Mouse (Mus musculus) right cerebral cortex, adult 2 months (tissue): Measurements from ENCODE around the gene Zfp946.

Experiments
- DNase-seq, 2 experiments: peaks; one replicate each; pipeline ENCODE4 v3.0.0; 2021 to 2022; ENCODE audit warnings: low spot score in 2 of 2

Zfp946 gene

DNA sequence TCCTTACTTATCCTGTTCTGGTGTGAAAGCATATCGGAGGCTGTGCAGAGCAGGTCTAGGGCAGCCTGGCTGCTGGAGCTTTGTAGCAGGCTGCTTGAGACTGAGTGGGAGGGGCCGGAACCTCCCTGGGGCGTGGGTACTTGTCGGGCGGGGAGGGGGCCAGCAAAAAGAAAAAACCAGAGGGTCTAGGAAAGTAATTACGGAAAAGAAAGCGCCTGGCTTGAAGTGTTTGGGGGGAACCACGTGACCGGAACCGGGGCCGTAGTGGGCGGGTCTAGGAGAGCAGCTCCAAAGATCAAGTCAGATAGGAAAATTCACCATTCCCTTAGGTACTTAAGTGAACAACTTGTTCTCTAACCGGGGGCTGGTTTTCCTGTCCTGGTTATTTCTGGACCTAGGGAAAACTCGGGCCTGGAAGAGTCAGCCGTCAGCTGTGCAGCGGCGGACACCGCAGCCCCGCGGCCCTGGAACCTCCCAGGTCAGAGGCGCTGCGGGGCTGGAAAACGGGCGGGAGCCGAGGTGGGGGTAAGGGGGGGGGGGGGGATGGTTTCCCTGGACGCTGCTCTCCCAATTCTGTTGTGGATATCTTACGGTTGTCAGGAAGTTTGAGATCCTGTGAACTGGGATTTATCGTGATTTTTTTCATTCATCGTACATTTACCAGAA, at the start of gene Zfp946:
Gene Zfp946, plus strand, starts transcription at position 271 of the 666 bp plus-strand sequence.
- peak; percentile 67 to 79 for DNase-seq

DNA sequence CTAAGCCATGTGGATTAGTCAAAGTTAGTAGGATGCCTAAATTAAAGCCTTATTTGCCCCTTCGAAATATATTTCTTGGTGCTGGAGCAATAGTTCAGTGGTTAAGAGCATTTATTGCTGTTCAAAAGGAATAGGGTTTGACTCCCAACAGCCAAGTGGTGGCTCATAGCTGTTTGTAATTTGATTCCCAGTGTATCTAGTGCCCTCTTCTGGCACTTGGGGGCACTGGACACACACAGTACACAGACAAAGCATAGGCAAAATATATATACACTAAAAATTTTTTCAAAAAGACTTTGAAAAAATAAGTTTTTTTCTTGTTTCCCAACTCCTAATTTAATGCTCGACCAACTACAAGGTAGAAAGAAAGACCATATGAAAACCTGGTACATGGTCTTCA, 13.3 kb upstream of the Zfp946 start:
- DNase-seq, result peak in 1 of 2 experiments; percentile 7

DNA sequence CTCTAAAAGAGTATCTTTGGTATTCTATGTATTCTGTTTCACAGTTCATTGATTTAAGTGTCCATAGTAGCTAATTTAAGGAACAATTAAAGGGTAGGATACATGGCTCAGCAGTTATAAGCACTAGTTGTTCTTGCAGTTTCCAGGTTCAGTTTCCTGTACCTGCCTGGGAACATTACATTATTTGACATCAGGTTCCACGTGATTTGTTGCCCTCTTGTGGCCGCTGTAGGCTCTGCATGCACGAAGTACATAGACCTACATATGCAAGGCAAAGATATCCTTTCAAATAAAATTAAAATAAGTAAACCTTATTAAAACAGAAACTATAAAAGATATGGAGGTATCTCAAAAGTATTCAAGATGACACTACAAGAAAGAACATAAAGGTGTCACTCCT, 6.5 kb upstream of the Zfp946 start:
- DNase-seq, result peak; percentile 47 to 55

DNA sequence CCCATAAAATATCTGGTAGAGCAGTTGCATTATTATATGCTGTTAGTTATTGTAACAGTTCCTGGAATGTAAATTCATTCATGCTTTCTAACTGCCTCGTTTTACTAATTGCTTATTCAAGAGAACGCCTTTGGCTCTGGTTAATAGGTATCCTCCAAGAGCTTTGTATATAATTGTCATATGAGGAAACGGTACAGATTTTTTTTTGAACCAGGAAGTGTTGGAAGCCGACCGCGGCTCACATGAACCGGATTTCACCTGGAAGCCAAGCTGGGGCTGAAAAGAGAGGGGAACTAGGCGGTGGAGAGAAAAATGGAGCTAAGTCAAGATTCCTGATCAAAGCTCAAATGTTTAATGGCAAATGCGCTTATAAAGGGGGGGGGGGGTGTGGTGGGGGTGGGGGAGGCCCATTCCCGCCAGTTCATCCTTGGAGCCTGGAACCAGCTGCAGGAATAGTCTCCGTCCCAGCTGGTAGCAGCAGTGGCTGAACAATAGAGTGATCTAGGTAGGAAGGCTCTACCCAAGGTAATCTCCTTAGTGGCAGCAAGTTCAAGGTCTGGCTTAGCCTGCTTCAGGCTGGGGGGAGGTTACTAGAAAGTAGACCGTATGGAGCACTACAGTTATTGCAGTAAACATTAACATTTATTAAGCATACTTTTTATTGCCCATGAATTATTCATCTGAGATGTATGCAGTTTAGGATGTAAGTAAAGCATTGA, 773 bp downstream of the Zfp946 start:
- DNase-seq, result peak; percentile 5 to 7

DNA sequence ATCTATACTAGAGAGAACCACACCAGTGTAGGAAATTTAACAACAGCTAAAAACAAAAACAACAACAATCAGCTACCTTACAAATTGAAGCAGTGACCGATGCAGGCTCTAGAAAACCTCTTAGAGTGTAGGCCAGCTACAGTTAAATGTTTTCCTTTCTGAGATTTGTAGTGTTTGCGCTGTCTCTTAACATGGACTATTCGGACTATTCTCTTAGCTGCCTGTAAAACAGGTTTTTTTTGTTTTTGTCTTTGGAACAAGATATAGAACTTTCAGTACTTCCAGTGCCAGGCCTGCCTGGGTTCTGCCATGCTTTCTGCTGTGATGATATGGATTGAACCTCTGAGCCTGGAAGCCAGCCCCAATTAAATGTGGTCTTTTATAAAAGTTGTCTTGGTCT, 23.7 kb downstream of the Zfp946 start:
- no peak for DNase-seq

DNA sequence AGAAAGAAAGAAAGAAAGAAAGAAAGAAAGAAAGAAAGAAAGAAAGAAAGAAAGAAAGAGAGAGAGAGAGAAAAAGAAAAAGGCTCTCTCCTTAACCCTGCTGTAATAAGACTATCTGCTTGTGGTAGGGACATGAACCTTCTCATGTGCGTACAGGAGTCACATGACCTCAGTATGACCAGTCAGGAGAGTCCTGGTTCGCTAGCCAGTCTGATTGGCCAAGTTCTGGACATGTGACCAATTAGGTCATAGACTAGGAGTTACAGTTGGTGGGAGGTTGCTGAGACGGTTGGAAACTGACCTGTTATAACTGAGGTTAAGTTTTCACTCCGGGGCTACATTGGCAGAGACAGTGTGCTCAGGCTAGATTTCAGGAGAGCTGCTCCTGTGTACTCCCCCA, 73.1 kb downstream of the Zfp946 start:
- no peak for DNase-seq
